Mouse (Mus musculus): ENCODE measurements around the gene Mt4. TPM values are rescaled to one million over a fixed set of nuclear protein-coding genes. Genes with fewer than 3 reads are reported as not detected.

Gene Mt4
- total and polyA plus RNA-seq, 3 experiments = not detected

GRCm38 (mm10) chr8:94098081-94098974, 38.7 kb upstream of the Mt4 start, which contains the start of gene Bbs2 (continued):
- TF ChIP-seq POLR2AphosphoS5 (IDR thresholded peaks at IDR 0.05; ENCODE audit: borderline replicate concordance, low read depth, low read length) (0 out of 2 replicates have a peak, but pooled peaks have one; percentile 34), POLR2AphosphoS2 (IDR thresholded peaks at IDR 0.05; ENCODE audit: low read length) (peak; percentile 97), TCF12 (IDR thresholded peaks at IDR 0.05; ENCODE audit: low read depth, low read length) (peak; percentile 51; the same call in 1 of the 2 replicates), TAL1 (IDR thresholded peaks at IDR 0.05; ENCODE audit: low read length) (no peak)

DNA sequence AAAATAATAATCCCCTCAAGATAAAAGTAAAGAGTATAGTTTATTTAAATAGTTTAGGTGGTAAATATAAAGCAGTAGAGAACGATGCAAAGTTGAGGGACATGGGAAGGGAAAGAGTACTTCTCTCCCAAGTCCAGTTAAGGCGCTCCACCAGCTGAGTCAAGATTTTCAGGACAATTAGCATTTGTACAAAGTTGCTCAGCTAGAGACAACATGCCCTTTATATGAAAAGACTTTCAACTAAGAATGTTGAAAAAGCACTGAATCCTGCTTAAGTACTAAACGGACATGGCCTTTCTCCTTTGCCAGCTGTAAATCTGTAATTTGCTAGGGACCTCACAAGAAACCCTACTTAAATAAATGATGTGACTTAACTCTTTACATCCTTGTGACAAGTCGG, 38.0 kb upstream of the Mt4 start:
- Histone ChIP-seq H3K27me3 (ENCODE audit: control insufficient read depth in 1 of 2, insufficient read depth in 2 of 2, low read length in 2 of 2) (peaks cover 3 to 4% of the 10 kb centered on the region in 2 experiments; a peak in 3 of 4 replicates), H3K36me3 (ENCODE audit: control insufficient read depth in 1 of 2, insufficient read depth in 2 of 2, low read length in 2 of 2) (peaks cover 0 to 11% of the 10 kb centered on the region in 2 experiments; a peak in 2 of 4 replicates), H3K4me3 (ENCODE audit: control insufficient read depth in 1 of 2, insufficient read depth in 1 of 2, low read depth in 2 of 2, low read length in 2 of 2) (peak overlapping the region; percentile 74 to 87), H3K9ac (ENCODE audit: control insufficient read depth, low read depth, low read length, poor library complexity, severe bottlenecking) (peak overlapping the region; percentile 78), H3K4me1 (ENCODE audit: control insufficient read depth in 1 of 2, insufficient read depth in 2 of 2, low read length in 2 of 2) (peaks cover 0 to 4% of the 10 kb centered on the region in 2 experiments; a peak in 2 of 4 replicates), H3K27ac (ENCODE audit: control insufficient read depth, low read depth, low read length) (no peak overlapping the region; the same call in 1 of the 2 replicates), H3K9me3 (replicated peaks; ENCODE audit: insufficient read depth, low read length) (no peaks in the 10 kb centered on the region), H3K79me2 (ENCODE audit: control insufficient read depth, insufficient read depth, low read length, poor library complexity) (no peaks in the 10 kb centered on the region; the same call in 1 of the 2 replicates)
- DNase-seq (ENCODE audit: low read depth, low spot score) = no peak
- no peak for TF ChIP-seq BHLHE40 (IDR thresholded peaks at IDR 0.05; ENCODE audit: borderline replicate concordance, low read depth, low read length)
- no peak for TF ChIP-seq MAZ (IDR thresholded peaks at IDR 0.05; ENCODE audit: low read depth, low read length)

- no peak overlapping the region for H3K4me3 ChIP-seq (ENCODE audit: control insufficient read depth in 1 of 2, insufficient read depth in 1 of 2, low read depth in 2 of 2, low read length in 2 of 2)
- peak; percentile 17 for DNase-seq (ENCODE audit: low read depth, low spot score)
- H3K27ac ChIP-seq (ENCODE audit: control insufficient read depth, low read depth, low read length) = no peak overlapping the region
- no peaks in the 10 kb centered on the region; a peak in 1 of 4 replicates for H3K4me1 ChIP-seq (ENCODE audit: control insufficient read depth in 1 of 2, insufficient read depth in 2 of 2, low read length in 2 of 2)
- H3K79me2 ChIP-seq (ENCODE audit: control insufficient read depth, insufficient read depth, low read length, poor library complexity) = no peaks in the 10 kb centered on the region
- H3K9ac ChIP-seq (ENCODE audit: control insufficient read depth, low read depth, low read length, poor library complexity, severe bottlenecking) = no peak overlapping the region
- H3K36me3 ChIP-seq (ENCODE audit: control insufficient read depth in 1 of 2, insufficient read depth in 2 of 2, low read length in 2 of 2) = peaks cover 0 to 2% of the 10 kb centered on the region in 2 experiments; a peak in 1 of 4 replicates
- TF ChIP-seq USF2 (IDR thresholded peaks at IDR 0.05; ENCODE audit: borderline replicate concordance in 1 of 2, insufficient read depth in 1 of 2, low read depth in 1 of 2, low read length in 2 of 2) (no peak), CTCF (IDR thresholded peaks at IDR 0.05 in 2 of 3, conservative IDR thresholded peaks at IDR 0.05 in 1 of 3; ENCODE audit: control insufficient read depth in 1 of 3, insufficient read depth in 1 of 3, low read depth in 2 of 3, low read length in 3 of 3, poor library complexity in 1 of 3, severe bottlenecking in 1 of 3) (peak in 1 of 3 experiments; percentile 15; a peak in 1 of 6 replicates), SMC3 (IDR thresholded peaks at IDR 0.05; ENCODE audit: low read depth, low read length) (0 out of 2 replicates have a peak, but pooled peaks have one; percentile 17), UBTF (IDR thresholded peaks at IDR 0.05; ENCODE audit: borderline replicate concordance, insufficient read depth, low read depth, low read length) (no peak)
- H3K9me3 ChIP-seq (replicated peaks; ENCODE audit: insufficient read depth, low read length) = no peaks in the 10 kb centered on the region
- peaks cover 3 to 4% of the 10 kb centered on the region in 2 experiments; a peak in 3 of 4 replicates for H3K27me3 ChIP-seq (ENCODE audit: control insufficient read depth in 1 of 2, insufficient read depth in 2 of 2, low read length in 2 of 2)
Measured at GRCm38 (mm10) chr8:94104146-94104545, 32.9 kb upstream of the Mt4 start.

Measured in MEL (cell line).